Mouse (Mus musculus): Measurements from ENCODE around the gene Bdp1. TPM values are rescaled to one million over a fixed set of nuclear protein-coding genes. Genes with fewer than 3 reads are reported as not detected.

Gene Bdp1
- polyA plus RNA-seq, 1 experiment from 2014 or later: 25.8 TPM

Other genes with a start within 250 kb of the Bdp1 start
- gene Cartpt, start 203.0 kb downstream of the Bdp1 start, polyA plus RNA-seq (2015; fragmentation: Nextera tagmentation; extraction: Ambion mirVana): 0.92 and 1.6 TPM in 2 replicates
- gene Mccc2, start 88.4 kb downstream of the Bdp1 start, polyA plus RNA-seq (2015; fragmentation: Nextera tagmentation; extraction: Ambion mirVana): 61.7 and 65.2 TPM in 2 replicates
- gene Serf1, start 3.9 kb upstream of the Bdp1 start, polyA plus RNA-seq (2015; fragmentation: Nextera tagmentation; extraction: Ambion mirVana): 161 and 174 TPM in 2 replicates
- 47.7 and 57.7 TPM in 2 replicates for gene Smn1, start 20.8 kb upstream of the Bdp1 start, polyA plus RNA-seq (2015; fragmentation: Nextera tagmentation; extraction: Ambion mirVana)
- gene Naip2, start 98.0 kb upstream of the Bdp1 start, polyA plus RNA-seq (2015; fragmentation: Nextera tagmentation; extraction: Ambion mirVana): 0.37 and 0.64 TPM in 2 replicates
- 0.68 and 0.70 TPM in 2 replicates for gene Naip5, start 142.3 kb upstream of the Bdp1 start, polyA plus RNA-seq (2015; fragmentation: Nextera tagmentation; extraction: Ambion mirVana)
- 0.19 and 0.26 TPM in 2 replicates for gene Naip6, start 213.6 kb upstream of the Bdp1 start, polyA plus RNA-seq (2015; fragmentation: Nextera tagmentation; extraction: Ambion mirVana)

All from kidney, embryonic 16.5 days (tissue).